Mouse (Mus musculus) v-Abl transformed pro-B cells (cell line): ENCODE measurements around the gene Ddx5.

ENCODE experiments used
- in situ Hi-C, 2 experiments: fragments of 400-800 bp; cut with MboI; formaldehyde crosslinking; loops; one replicate each; pipeline ENCODE4 v1.15.1; 2025; ENCODE audit not compliant: unreplicated experiment in 2 of 2

The Ddx5 gene

DNA sequence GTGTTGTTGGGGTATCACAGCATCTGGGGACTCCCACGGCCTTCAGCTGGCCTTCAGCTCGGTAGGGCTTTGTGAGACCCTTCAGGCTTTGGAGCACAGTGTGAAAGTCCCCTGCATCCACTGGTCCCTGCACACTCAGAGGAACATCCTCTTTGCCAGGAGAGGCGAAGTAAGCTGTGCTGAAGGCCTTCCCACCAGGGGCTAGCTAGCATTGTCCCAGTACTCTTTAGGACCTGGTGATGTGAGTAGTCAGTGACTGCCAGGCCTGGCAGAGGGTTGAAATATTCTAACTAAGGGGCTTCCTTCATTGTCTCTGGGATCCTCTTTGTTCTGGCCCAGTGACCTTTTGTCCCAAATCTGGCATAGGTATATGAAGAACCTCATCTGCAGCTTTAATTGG lies 52.4 kb downstream of the Ddx5 start:
- in situ Hi-C loops = loop anchor here in 1 of 2 experiments (10.0 kb wide), 1 partner anchor 322 kb away; no protein-coding TSS in a partner anchor

DNA sequence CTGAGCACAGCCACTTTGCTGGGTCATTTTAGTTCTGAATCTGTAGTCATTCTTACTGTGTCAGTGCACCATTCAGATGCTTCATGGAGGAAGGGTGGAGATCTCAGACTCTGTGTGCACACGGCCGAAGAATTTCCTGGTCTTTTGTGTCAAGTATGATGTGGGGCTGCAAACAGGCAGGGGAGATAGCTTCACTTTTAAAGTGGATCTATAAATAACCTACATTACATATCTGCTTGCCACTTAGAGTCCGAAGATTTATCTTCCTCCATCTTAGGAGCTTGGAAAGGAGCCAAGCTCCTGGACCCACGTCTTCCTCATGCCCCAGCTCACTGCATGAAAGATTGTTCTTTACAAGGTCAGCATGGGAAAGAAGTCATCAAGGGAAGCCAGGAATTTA lies 58.3 kb downstream of the Ddx5 start:
- in situ Hi-C loops = loop anchor here in 1 of 2 experiments (10.0 kb wide), 1 partner anchor 316 kb away; no protein-coding TSS in a partner anchor
